Mouse (Mus musculus) spleen, adult 18-20 months (tissue): ENCODE results near the gene Rasgrp3.
A peak's percentile ranks its signal among the peaks of the same experiment; 100 is the strongest.
"Not testable (repeated sequence)": the region's sequence is repeated elsewhere in the genome, so short reads cannot be mapped to it uniquely, and the experiment has no call there.

Source experiments
- DNase-seq, 2 experiments: peaks; one replicate each; pipeline ENCODE4 v3.0.0; 2022; ENCODE audit warnings: mixed read lengths in 2 of 2

The Rasgrp3 gene

GRCm38 (mm10) chr17:75435599-75435998, at the start of gene Rasgrp3:
Gene Rasgrp3, plus strand, starts transcription at chr17:75435896.
- no peak for DNase-seq

- DNase-seq = no peak
Observed at GRCm38 (mm10) chr17:75388402-75388801, 47.3 kb upstream of the Rasgrp3 start.

GRCm38 (mm10) chr17:75390142-75390541, 45.6 kb upstream of the Rasgrp3 start:
- no peak for DNase-seq

GRCm38 (mm10) chr17:75391429-75392192, 44.1 kb upstream of the Rasgrp3 start:
- DNase-seq = no peak

GRCm38 (mm10) chr17:75406405-75406804, 29.3 kb upstream of the Rasgrp3 start:
- no peak for DNase-seq

GRCm38 (mm10) chr17:75416861-75417260, 18.8 kb upstream of the Rasgrp3 start:
- no peak for DNase-seq

GRCm38 (mm10) chr17:75434152-75434551, 1.5 kb upstream of the Rasgrp3 start:
- DNase-seq = no peak

- DNase-seq = no peak
Observed at GRCm38 (mm10) chr17:75434871-75435270, 825 bp upstream of the Rasgrp3 start.

- no peak for DNase-seq
Observed at GRCm38 (mm10) chr17:75436095-75436494, 399 bp downstream of the Rasgrp3 start.

- DNase-seq = no peak
Observed at GRCm38 (mm10) chr17:75436819-75437218, 1.1 kb downstream of the Rasgrp3 start.

- no peak for DNase-seq
Observed at GRCm38 (mm10) chr17:75437239-75437750, 1.6 kb downstream of the Rasgrp3 start.

- DNase-seq = no peak
Observed at GRCm38 (mm10) chr17:75438162-75438561, 2.5 kb downstream of the Rasgrp3 start.

GRCm38 (mm10) chr17:75439062-75439461, 3.4 kb downstream of the Rasgrp3 start:
- no peak for DNase-seq

- DNase-seq = no peak
Observed at GRCm38 (mm10) chr17:75440619-75441018, 4.9 kb downstream of the Rasgrp3 start.

GRCm38 (mm10) chr17:75441260-75441830, 5.6 kb downstream of the Rasgrp3 start:
- no peak for DNase-seq

GRCm38 (mm10) chr17:75442352-75442751, 6.7 kb downstream of the Rasgrp3 start:
- no peak for DNase-seq

- peak in 1 of 2 experiments; percentile 26 for DNase-seq
Observed at GRCm38 (mm10) chr17:75443064-75443621, 7.4 kb downstream of the Rasgrp3 start.

- DNase-seq = no peak
Observed at GRCm38 (mm10) chr17:75448257-75448656, 12.6 kb downstream of the Rasgrp3 start.

GRCm38 (mm10) chr17:75449022-75449421, 13.3 kb downstream of the Rasgrp3 start:
- DNase-seq = no peak

GRCm38 (mm10) chr17:75452313-75452712, 16.6 kb downstream of the Rasgrp3 start:
- no peak for DNase-seq

GRCm38 (mm10) chr17:75453639-75454038, 17.9 kb downstream of the Rasgrp3 start:
- DNase-seq = no peak

GRCm38 (mm10) chr17:75456096-75456495, 20.4 kb downstream of the Rasgrp3 start:
- DNase-seq = not testable (repeated sequence)

- DNase-seq = no peak
Observed at GRCm38 (mm10) chr17:75460621-75461020, 24.9 kb downstream of the Rasgrp3 start.

GRCm38 (mm10) chr17:75461771-75462170, 26.1 kb downstream of the Rasgrp3 start:
- no peak for DNase-seq
